Mouse (Mus musculus) MEL (cell line): ENCODE data around the gene Lpin1.

Source experiments
- CHD1 ChIP-seq: IDR thresholded peaks from 2 replicates; pipeline ENCODE4 v1.6.1; 2012; ENCODE audit warnings: low read depth, mild to moderate bottlenecking, inconsistent platforms, low read length, improper control_type of control experiment
- CTCF ChIP-seq, 3 experiments: IDR thresholded peaks in 2 of 3; conservative IDR thresholded peaks in 1 of 3; 2 replicates each; pipeline ENCODE4 v1.5.1; 2011 to 2012; ENCODE audit warnings: low read length in 3 of 3, low read depth in 2 of 3, mild to moderate bottlenecking in 2 of 3, improper control_type of control experiment in 1 of 3, inconsistent platforms in 1 of 3, mixed read lengths in 1 of 3, moderate library complexity in 1 of 3; ENCODE audit not compliant: control insufficient read depth in 1 of 3, insufficient read depth in 1 of 3, poor library complexity in 1 of 3, severe bottlenecking in 1 of 3
- E2F4 ChIP-seq: IDR thresholded peaks from 2 replicates; pipeline ENCODE4 v1.6.1; 2011; ENCODE audit warnings: low read depth, low read length, improper control_type of control experiment, borderline replicate concordance
- EP300 ChIP-seq, 2 experiments: IDR thresholded peaks; 2 replicates each; pipeline ENCODE4 v1.6.1; 2011; ENCODE audit warnings: improper control_type of control experiment in 2 of 2, low read length in 2 of 2, low read depth in 1 of 2, mild to moderate bottlenecking in 1 of 2
- HCFC1 ChIP-seq: IDR thresholded peaks from 2 replicates; pipeline ENCODE4 v1.6.1; 2012; ENCODE audit warnings: low read depth, mild to moderate bottlenecking, inconsistent platforms, low read length, improper control_type of control experiment, moderate library complexity
- MYC ChIP-seq: IDR thresholded peaks from 2 replicates; pipeline ENCODE4 v1.6.1; 2011; ENCODE audit warnings: low read depth, mild to moderate bottlenecking, low read length, improper control_type of control experiment, moderate library complexity
- POLR2A ChIP-seq, 2 experiments: IDR thresholded peaks; 2 replicates each; pipeline ENCODE4 v1.6.1; 2011 to 2012; ENCODE audit warnings: low read length in 2 of 2, mild to moderate bottlenecking in 2 of 2, control low read depth in 1 of 2, improper control_type of control experiment in 1 of 2, low read depth in 1 of 2, moderate library complexity in 1 of 2; ENCODE audit not compliant: control insufficient read depth in 1 of 2, insufficient read depth in 1 of 2, poor library complexity in 1 of 2
- SIN3A ChIP-seq: IDR thresholded peaks from 2 replicates; pipeline ENCODE4 v1.6.1; 2012; ENCODE audit warnings: low read length, improper control_type of control experiment, inconsistent platforms
- USF2 ChIP-seq, 2 experiments: IDR thresholded peaks; 2 replicates each; pipeline ENCODE4 v1.6.1; 2011 to 2012; ENCODE audit warnings: improper control_type of control experiment in 2 of 2, low read length in 2 of 2, borderline replicate concordance in 1 of 2, inconsistent platforms in 1 of 2, low read depth in 1 of 2, mild to moderate bottlenecking in 1 of 2; ENCODE audit not compliant: insufficient read depth in 1 of 2
- ZMIZ1 ChIP-seq: IDR thresholded peaks from 2 replicates; pipeline ENCODE4 v1.6.1; 2012; ENCODE audit warnings: low read depth, mild to moderate bottlenecking, inconsistent platforms, low read length, improper control_type of control experiment, moderate library complexity

- no peak for TF ChIP-seq HCFC1
- no peak for TF ChIP-seq POLR2A (IDR thresholded peaks at IDR 0.05; ENCODE audit: control insufficient read depth in 1 of 2, insufficient read depth in 1 of 2, low read depth in 1 of 2, low read length in 2 of 2, poor library complexity in 1 of 2)
- no peak for TF ChIP-seq EP300 (IDR thresholded peaks at IDR 0.05; ENCODE audit: low read depth in 1 of 2, low read length in 2 of 2)
- no peak for TF ChIP-seq ZMIZ1
- TF ChIP-seq CTCF (IDR thresholded peaks at IDR 0.05 in 2 of 3, conservative IDR thresholded peaks at IDR 0.05 in 1 of 3; ENCODE audit: control insufficient read depth in 1 of 3, insufficient read depth in 1 of 3, low read depth in 2 of 3, low read length in 3 of 3, poor library complexity in 1 of 3, severe bottlenecking in 1 of 3) = no peak
- TF ChIP-seq E2F4 = no peak
- TF ChIP-seq SIN3A = no peak
- TF ChIP-seq MYC = no peak
- no peak for TF ChIP-seq CHD1
- no peak for TF ChIP-seq USF2 (IDR thresholded peaks at IDR 0.05; ENCODE audit: borderline replicate concordance in 1 of 2, insufficient read depth in 1 of 2, low read depth in 1 of 2, low read length in 2 of 2)
These were observed at the start of gene Lpin1 for GRCm38 (mm10) chr12:16610936-16611335.
